Mouse (Mus musculus): ENCODE results near the gene Rab3d.
"Not testable (repeated sequence)": the region's sequence is repeated elsewhere in the genome, so short reads cannot be mapped to it uniquely, and the experiment has no call there.

- peak; percentile 62 for TF ChIP-seq CTCF (IDR thresholded peaks at IDR 0.05; ENCODE audit: low read depth)
- TF ChIP-seq EP300 (IDR thresholded peaks at IDR 0.05; ENCODE audit: low read depth): not testable (repeated sequence)
Measured at GRCm38 (mm10) chr9:21869290-21869689, 48.7 kb downstream of the Rab3d start.
